Mouse (Mus musculus) embryonic fibroblast, embryonic 13.5 days (primary cell): ENCODE measurements around the gene Rac1. TPM values are rescaled to one million over a fixed set of nuclear protein-coding genes. Genes with fewer than 3 reads are reported as not detected.
"Not testable (repeated sequence)": the region's sequence is repeated elsewhere in the genome, so short reads cannot be mapped to it uniquely, and the experiment has no call there.

Experiments
- H3K27ac ChIP-seq: 2 replicates; pipeline ENCODE4 v1.5.1; 2012; ENCODE audit warnings: low read length, control low read depth, inconsistent platforms; ENCODE audit not compliant: insufficient read depth
- H3K4me1 ChIP-seq: 2 replicates; pipeline ENCODE4 v1.6.1; 2011; ENCODE audit warnings: low read length; ENCODE audit not compliant: control insufficient read depth, insufficient read depth
- H3K4me3 ChIP-seq: 2 replicates; pipeline ENCODE4 v1.5.1; 2011; ENCODE audit warnings: mild to moderate bottlenecking, control low read depth, low read length; ENCODE audit not compliant: insufficient read depth
- CTCF ChIP-seq: IDR thresholded peaks from 2 replicates; pipeline ENCODE4 v1.5.1; 2011; ENCODE audit warnings: mild to moderate bottlenecking, control low read depth, low read length, moderate library complexity, borderline replicate concordance; ENCODE audit not compliant: insufficient read depth
- POLR2A ChIP-seq: IDR thresholded peaks from 2 replicates; pipeline ENCODE4 v1.6.1; 2011; ENCODE audit warnings: low read depth, mild to moderate bottlenecking, control low read depth, low read length, moderate library complexity
- polyA plus RNA-seq: library from polyadenylated mRNA; stranded (reverse); fragments of >200 nt; gene quantifications from 2 replicates; pipeline ENCODE4 v1.2.4, GENCODE M21; 2011; ENCODE audit warnings: low read depth; ENCODE audit not compliant: missing spikeins, insufficient read length

Rac1 gene
- polyA plus RNA-seq, 1 experiment = 474 TPM

- peaks cover 16% of the 10 kb centered on the region for H3K4me1 ChIP-seq
- no peak overlapping the region for H3K4me3 ChIP-seq
- H3K27ac ChIP-seq = no peak overlapping the region
- no peak for TF ChIP-seq POLR2A
- no peak for TF ChIP-seq CTCF
Measured at GRCm38 (mm10) chr5:143512305-143512704, 15.5 kb downstream of the Rac1 start.

- Histone ChIP-seq H3K4me3 (no peak overlapping the region), H3K27ac (no peak overlapping the region), H3K4me1 (peaks cover 14% of the 10 kb centered on the region)
- no peak for TF ChIP-seq CTCF
- TF ChIP-seq POLR2A = no peak
Measured at GRCm38 (mm10) chr5:143511577-143511976, 16.3 kb downstream of the Rac1 start.

GRCm38 (mm10) chr5:143509737-143510136 lies 18.1 kb downstream of the Rac1 start:
- peaks cover 14% of the 10 kb centered on the region for H3K4me1 ChIP-seq
- H3K4me3 ChIP-seq = no peak overlapping the region
- TF ChIP-seq CTCF (no peak), POLR2A (no peak)
- H3K27ac ChIP-seq = no peak overlapping the region

GRCm38 (mm10) chr5:143509294-143509693 lies 18.5 kb downstream of the Rac1 start:
- Histone ChIP-seq H3K27ac (no peak overlapping the region), H3K4me3 (no peak overlapping the region), H3K4me1 (peaks cover 14% of the 10 kb centered on the region)
- TF ChIP-seq CTCF (no peak), POLR2A (no peak)

- TF ChIP-seq POLR2A (no peak), CTCF (no peak)
- Histone ChIP-seq H3K4me3 (no peak overlapping the region), H3K4me1 (peaks cover 9% of the 10 kb centered on the region; the same call in 1 of the 2 replicates), H3K27ac (no peak overlapping the region)
Measured at GRCm38 (mm10) chr5:143505545-143505944, 22.3 kb downstream of the Rac1 start.

- no peak for TF ChIP-seq POLR2A
- TF ChIP-seq CTCF = no peak
- Histone ChIP-seq H3K27ac (no peak overlapping the region), H3K4me1 (peaks cover 9% of the 10 kb centered on the region; the same call in 1 of the 2 replicates), H3K4me3 (no peak overlapping the region)
Measured at GRCm38 (mm10) chr5:143505056-143505455, 22.8 kb downstream of the Rac1 start.

GRCm38 (mm10) chr5:143504453-143504852 lies 23.4 kb downstream of the Rac1 start:
- Histone ChIP-seq H3K27ac (no peak overlapping the region), H3K4me1 (peaks cover 9% of the 10 kb centered on the region; the same call in 1 of the 2 replicates), H3K4me3 (no peak overlapping the region)
- TF ChIP-seq CTCF (no peak), POLR2A (no peak)

- Histone ChIP-seq H3K4me1 (peaks cover 9% of the 10 kb centered on the region; the same call in 1 of the 2 replicates), H3K27ac (no peak overlapping the region), H3K4me3 (no peak overlapping the region)
- TF ChIP-seq CTCF = no peak
- no peak for TF ChIP-seq POLR2A
Measured at GRCm38 (mm10) chr5:143503740-143504139, 24.1 kb downstream of the Rac1 start.

GRCm38 (mm10) chr5:143502899-143503557 lies 24.8 kb downstream of the Rac1 start:
- TF ChIP-seq CTCF (no peak), POLR2A (no peak)
- Histone ChIP-seq H3K4me1 (0 out of 2 replicates have a peak, but pooled peaks cover 3% of the 10 kb centered on the region), H3K4me3 (no peak overlapping the region), H3K27ac (no peak overlapping the region)

- no peak overlapping the region for H3K27ac ChIP-seq
- H3K4me1 ChIP-seq = no peaks in the 10 kb centered on the region
- TF ChIP-seq POLR2A (no peak), CTCF (no peak)
- no peak overlapping the region for H3K4me3 ChIP-seq
Measured at GRCm38 (mm10) chr5:143501649-143502048, 26.2 kb downstream of the Rac1 start.

GRCm38 (mm10) chr5:143501140-143501539 lies 26.7 kb downstream of the Rac1 start:
- Histone ChIP-seq H3K4me3 (no peak overlapping the region), H3K27ac (no peak overlapping the region), H3K4me1 (no peaks in the 10 kb centered on the region)
- TF ChIP-seq POLR2A = no peak
- TF ChIP-seq CTCF = no peak

GRCm38 (mm10) chr5:143500711-143501110 lies 27.1 kb downstream of the Rac1 start:
- not testable (repeated sequence) for H3K27ac ChIP-seq, H3K4me1 ChIP-seq, H3K4me3 ChIP-seq
